Mouse (Mus musculus) lung, postnatal 0 days (tissue): ENCODE measurements around the gene Micu1. TPM values are rescaled to one million over a fixed set of nuclear protein-coding genes. Genes with fewer than 3 reads are reported as not detected.
"Not testable (repeated sequence)": the region's sequence is repeated elsewhere in the genome, so short reads cannot be mapped to it uniquely, and the experiment has no call there.

Experiments used
- ATAC-seq: fragments of 200-750 bp; cut with Nextera tagmentation; 2 replicates; pipeline ENCODE4 v1.8.0; 2017; ENCODE audit warnings: moderate library complexity
- DNase-seq: peaks from one replicate; pipeline ENCODE4 v3.0.0-alpha.2; 2016; ENCODE audit warnings: low spot score
- H3K27ac ChIP-seq: fragments of 300-500 bp; sonication (generic); 2 replicates; pipeline ENCODE4 v1.5.1; 2014; ENCODE audit warnings: antibody characterized with exemption, mild to moderate bottlenecking, low read length, mixed read lengths
- H3K27me3 ChIP-seq: fragments of 300-500 bp; sonication (generic); replicated peaks from 2 replicates; pipeline ENCODE4 v1.6.1; 2014; ENCODE audit warnings: low read length, mixed read lengths; ENCODE audit not compliant: insufficient read depth
- H3K36me3 ChIP-seq: fragments of 300-500 bp; sonication (generic); 2 replicates; pipeline ENCODE4 v1.6.1; 2014; ENCODE audit warnings: low read length, mixed read lengths; ENCODE audit not compliant: insufficient read depth
- H3K4me1 ChIP-seq: fragments of 300-500 bp; sonication (generic); 2 replicates; pipeline ENCODE4 v1.6.1; 2014; ENCODE audit warnings: antibody characterized with exemption, low read depth, low read length, mixed read lengths; ENCODE audit not compliant: insufficient read depth
- H3K4me2 ChIP-seq: fragments of 300-500 bp; sonication (generic); replicated peaks from 2 replicates; pipeline ENCODE4 v1.6.1; 2014; ENCODE audit warnings: low read depth, mild to moderate bottlenecking, low read length, moderate library complexity, mixed read lengths
- H3K4me3 ChIP-seq: fragments of 300-500 bp; sonication (generic); 2 replicates; pipeline ENCODE4 v1.5.1; 2014; ENCODE audit warnings: low read depth, low read length
- H3K9ac ChIP-seq: fragments of 300-500 bp; sonication (generic); replicated peaks from 2 replicates; pipeline ENCODE4 v1.6.1; 2014; ENCODE audit warnings: low read depth, mild to moderate bottlenecking
- H3K9me3 ChIP-seq: fragments of 300-500 bp; sonication (generic); 2 replicates; pipeline ENCODE4 v1.6.1; 2016; ENCODE audit warnings: low read length, mixed read lengths
- CTCF ChIP-seq: IDR thresholded peaks from 2 replicates; pipeline ENCODE4 v1.5.1; 2016; ENCODE audit warnings: antibody characterized with exemption, mild to moderate bottlenecking
- EP300 ChIP-seq: IDR thresholded peaks from 2 replicates; pipeline ENCODE4 v1.6.1; 2016; ENCODE audit warnings: antibody characterized with exemption, mild to moderate bottlenecking, control low read depth
- WGBS: fragments of 180-500 bp; shearing (Covaris S2); extraction: QIAGEN DNeasy Blood & Tissue Kit; methylation state at CpG from one replicate; pipeline ENCODE4 v1.1.7; 2014; 5-methylcytosine and 5-hydroxymethylcytosine counted together
- polyA plus RNA-seq: library from polyadenylated mRNA; unstranded; fragments of >200 nt; fragmentation: Nextera tagmentation; extraction: Ambion mirVana; gene quantifications from 2 replicates; pipeline ENCODE4 v1.2.1, GENCODE M21; 2015

Gene Micu1
- polyA plus RNA-seq, 1 experiment from 2014 or later = 57.0 TPM

DNA sequence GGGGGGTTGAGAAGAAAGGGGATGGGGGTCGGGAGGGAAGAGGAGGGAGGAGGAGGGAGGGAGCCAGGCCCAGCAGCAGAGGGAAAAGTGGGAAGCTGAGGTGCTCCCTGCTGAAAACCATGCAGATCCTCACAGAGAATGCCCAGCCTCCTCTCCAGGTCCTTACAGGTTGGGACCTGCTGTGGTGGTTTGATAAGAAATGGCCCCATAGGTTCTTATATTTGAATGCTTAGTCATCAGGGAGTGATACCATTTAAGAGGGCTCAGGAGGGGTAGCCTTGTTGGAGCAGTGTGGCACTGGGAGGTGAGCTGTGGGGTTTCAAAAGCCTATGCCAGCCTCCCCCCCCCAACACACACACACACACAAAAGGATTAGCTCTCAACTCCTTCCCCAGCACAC is 173.1 kb downstream of the Micu1 start:
- Histone ChIP-seq H3K4me1 (peaks cover 3% of the 10 kb centered on the region; the same call in 1 of the 2 replicates), H3K36me3 (no peaks in the 10 kb centered on the region), H3K27me3 (no peaks in the 10 kb centered on the region), H3K9me3 (no peaks in the 10 kb centered on the region), H3K4me3 (no peak overlapping the region), H3K4me2 (no peak overlapping the region), H3K9ac (no peak overlapping the region), H3K27ac (no peak overlapping the region)
- TF ChIP-seq EP300 (no peak), CTCF (no peak)
- no peak for ATAC-seq
- DNase-seq = no peak
- WGBS = 50% methylated on average over 1 of the region's 1 CpGs

DNA sequence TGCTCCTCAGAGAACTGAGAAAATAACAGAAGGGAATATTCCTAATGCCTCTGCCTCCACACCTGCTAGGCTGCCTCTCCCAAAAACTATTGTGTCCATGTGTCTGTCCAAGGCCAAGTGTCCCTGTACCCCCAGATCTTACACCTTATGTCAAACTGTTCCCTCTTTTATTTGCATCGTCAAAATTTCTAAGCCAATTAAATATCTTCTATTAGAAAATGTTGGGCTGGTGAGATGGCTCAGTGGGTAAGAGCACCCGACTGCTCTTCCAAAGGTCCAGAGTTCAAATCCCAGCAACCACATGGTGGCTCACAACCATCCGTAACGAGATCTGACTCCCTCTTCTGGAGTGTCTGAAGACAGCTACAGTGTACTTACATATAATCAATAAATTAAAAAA is 174.4 kb downstream of the Micu1 start:
- not testable (repeated sequence) for H3K4me2 ChIP-seq, H3K9ac ChIP-seq, H3K4me3 ChIP-seq, ATAC-seq, H3K27me3 ChIP-seq, H3K9me3 ChIP-seq, H3K36me3 ChIP-seq, H3K27ac ChIP-seq, DNase-seq, H3K4me1 ChIP-seq
- WGBS = 73% methylated on average over 2 of the region's 4 CpGs

DNA sequence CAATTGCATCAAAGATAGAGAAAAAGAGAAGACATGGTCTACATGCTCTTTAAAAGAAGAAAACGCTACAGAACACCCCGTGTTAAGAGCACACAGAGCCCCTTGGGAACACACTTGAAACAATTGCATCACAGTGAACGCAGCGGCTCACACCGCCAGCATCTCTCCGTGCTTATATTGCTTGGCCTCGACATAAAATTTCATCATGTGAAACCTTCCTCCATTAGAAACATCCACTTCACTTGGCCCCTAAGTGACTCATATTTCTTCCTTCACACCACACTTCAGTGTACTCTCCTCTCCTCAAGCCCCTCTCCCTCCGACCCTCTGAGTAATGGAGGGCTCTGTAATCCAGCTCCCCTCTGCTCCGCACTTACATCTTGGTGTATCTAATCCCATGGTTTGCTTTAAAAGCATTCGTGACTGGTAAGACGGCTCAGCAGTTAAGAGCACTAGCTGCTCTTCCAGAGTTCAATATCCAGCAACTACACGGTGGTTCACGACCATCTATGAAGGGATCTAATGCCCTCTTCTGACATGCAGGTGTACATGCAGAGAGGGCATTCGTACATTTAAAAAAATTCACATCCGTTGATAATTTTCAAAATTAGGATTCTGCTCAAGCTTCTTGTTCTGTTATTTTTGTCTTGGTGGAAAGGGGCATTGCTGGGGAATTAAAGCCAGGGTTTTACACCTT is 175.3 kb downstream of the Micu1 start:
- H3K4me1 ChIP-seq = peaks cover 9% of the 10 kb centered on the region; the same call in 1 of the 2 replicates
- TF ChIP-seq EP300 (no peak), CTCF (peak; percentile 4; the same call in 1 of the 2 replicates)
- H3K9me3 ChIP-seq = no peaks in the 10 kb centered on the region
- H3K27me3 ChIP-seq = no peaks in the 10 kb centered on the region
- no peaks in the 10 kb centered on the region for H3K36me3 ChIP-seq
- DNase-seq (peak; percentile 52), ATAC-seq (no peak)
- no peak overlapping the region for H3K4me2 ChIP-seq
- no peak overlapping the region for H3K9ac ChIP-seq
- WGBS = 52% methylated on average over 15 of the region's 15 CpGs
- no peak overlapping the region for H3K4me3 ChIP-seq
- no peak overlapping the region for H3K27ac ChIP-seq

DNA sequence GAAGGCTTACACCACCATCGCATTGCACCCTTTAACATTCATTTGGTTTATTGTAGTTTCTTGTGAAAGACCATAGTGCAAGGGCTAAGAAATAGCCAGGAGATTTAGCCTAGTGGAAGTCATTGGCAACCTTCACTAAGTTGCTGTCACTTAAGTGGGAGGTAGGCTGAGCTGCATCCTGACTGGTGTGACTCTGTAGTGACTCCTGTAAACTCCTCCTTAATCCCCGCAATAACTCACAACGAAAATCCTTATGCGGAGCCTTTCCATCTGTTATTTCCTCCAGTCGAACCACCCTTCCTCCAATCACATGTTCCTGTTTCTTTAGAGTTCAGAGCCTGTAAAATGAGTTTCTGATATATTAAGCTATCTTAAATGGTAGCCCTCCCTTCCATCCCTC is 176.5 kb downstream of the Micu1 start:
- peak; percentile 36 for ATAC-seq
- peaks cover 9% of the 10 kb centered on the region; the same call in 1 of the 2 replicates for H3K4me1 ChIP-seq
- H3K36me3 ChIP-seq = no peaks in the 10 kb centered on the region
- peak overlapping the region; percentile 71 for H3K4me2 ChIP-seq
- no peak for TF ChIP-seq CTCF
- no peak for TF ChIP-seq EP300
- no peaks in the 10 kb centered on the region for H3K9me3 ChIP-seq
- H3K27ac ChIP-seq = peak overlapping the region; percentile 100
- peak overlapping the region; percentile 94 for H3K4me3 ChIP-seq
- no peaks in the 10 kb centered on the region for H3K27me3 ChIP-seq
- DNase-seq = peak; percentile 87
- WGBS = 11% methylated on average over 5 of the region's 5 CpGs
- 0 out of 2 replicates have a peak overlapping the region, but pooled peaks have one; percentile 87 for H3K9ac ChIP-seq

DNA sequence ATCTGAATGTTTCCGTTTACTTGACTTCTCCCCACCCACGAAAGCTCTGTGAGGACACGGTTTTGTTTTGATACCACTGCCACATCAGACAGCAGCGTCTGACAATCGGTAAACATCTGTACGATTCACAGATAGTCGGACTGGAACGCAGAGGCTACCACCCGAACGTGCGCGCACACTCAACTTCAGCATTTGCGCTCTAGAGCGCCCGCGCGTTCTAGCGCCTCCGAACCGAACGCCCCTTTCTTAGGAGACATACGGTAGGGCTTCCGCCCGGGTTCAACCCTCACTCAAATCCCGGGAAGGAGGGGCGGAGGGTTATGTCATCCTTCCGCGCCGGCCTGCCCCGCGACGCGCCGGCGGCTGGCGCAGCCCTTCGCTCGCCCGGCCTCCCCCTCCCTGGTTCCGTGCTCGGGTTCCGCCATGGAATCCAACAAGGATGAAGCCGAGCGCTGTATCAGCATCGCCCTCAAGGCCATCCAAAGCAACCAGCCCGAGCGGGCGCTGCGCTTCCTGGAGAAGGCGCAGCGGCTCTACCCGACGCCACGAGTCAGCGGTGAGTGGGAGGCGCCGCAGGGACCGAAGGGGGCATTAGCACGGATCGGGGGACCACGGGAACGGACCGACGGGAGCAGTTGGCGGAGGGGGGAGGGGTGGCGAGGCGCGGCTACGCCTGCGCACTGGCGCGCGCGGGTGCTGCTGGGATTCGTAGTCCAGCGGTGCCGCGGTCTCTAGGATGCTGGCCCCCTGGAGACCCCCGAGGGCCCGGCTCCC is 177.2 kb downstream of the Micu1 start, which contains the start of gene Dnajb12:
Gene Dnajb12 (plus strand): TSS at position 302 of the 774 bp plus-strand sequence.
- Histone ChIP-seq H3K36me3 (no peaks in the 10 kb centered on the region), H3K4me1 (peaks cover 9% of the 10 kb centered on the region; the same call in 1 of the 2 replicates), H3K4me2 (peak within 1 kb of the TSS; percentile 71), H3K4me3 (peak within 1 kb of the TSS; percentile 94), H3K9me3 (no peaks in the 10 kb centered on the region), H3K27me3 (no peaks in the 10 kb centered on the region), H3K9ac (peak within 1 kb of the TSS; percentile 87), H3K27ac (peak within 1 kb of the TSS; percentile 100)
- TF ChIP-seq EP300 (no peak; the same call in 1 of the 2 replicates), CTCF (no peak)
- ATAC-seq (peak; percentile 92), DNase-seq (peak; percentile 97)
- WGBS = under 1% methylated on average over 80 of the region's 80 CpGs

DNA sequence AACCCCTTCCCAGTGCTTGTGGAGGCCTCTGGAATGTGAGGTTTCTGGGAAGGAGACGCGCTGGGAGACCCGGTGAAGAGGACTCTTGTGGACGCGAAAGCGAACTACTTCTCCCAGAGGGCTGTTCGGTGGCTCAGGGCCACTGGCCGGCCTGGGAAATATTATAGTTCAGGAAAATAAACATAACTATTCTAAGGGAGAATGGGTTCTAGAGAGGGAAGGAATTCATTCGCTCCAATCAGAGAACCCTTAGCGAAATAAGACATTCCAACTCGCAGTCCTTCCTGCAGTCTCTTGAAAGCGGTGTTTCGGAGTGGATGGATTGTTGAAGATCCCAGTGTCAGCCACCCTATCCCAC is 177.7 kb downstream of the Micu1 start:
- no peaks in the 10 kb centered on the region for H3K9me3 ChIP-seq
- TF ChIP-seq CTCF (no peak), EP300 (no peak)
- H3K4me2 ChIP-seq = peak overlapping the region; percentile 71
- H3K27ac ChIP-seq = peak overlapping the region; percentile 100
- DNase-seq (peak; percentile 87), ATAC-seq (peak; percentile 65)
- H3K36me3 ChIP-seq = no peaks in the 10 kb centered on the region
- 0% methylated on average over 13 of the region's 13 CpGs for WGBS
- peaks cover 9% of the 10 kb centered on the region; the same call in 1 of the 2 replicates for H3K4me1 ChIP-seq
- peak overlapping the region; percentile 87 for H3K9ac ChIP-seq
- peak overlapping the region; percentile 94 for H3K4me3 ChIP-seq
- no peaks in the 10 kb centered on the region for H3K27me3 ChIP-seq
